Mouse (Mus musculus): ENCODE measurements at regions not wholly inside any gene's neighbourhood (a gene's known extent, or its start where the extent isn't known, plus 50 kb on each side); places are given as distances from the start of the nearest gene placed in this dataset.

DNA sequence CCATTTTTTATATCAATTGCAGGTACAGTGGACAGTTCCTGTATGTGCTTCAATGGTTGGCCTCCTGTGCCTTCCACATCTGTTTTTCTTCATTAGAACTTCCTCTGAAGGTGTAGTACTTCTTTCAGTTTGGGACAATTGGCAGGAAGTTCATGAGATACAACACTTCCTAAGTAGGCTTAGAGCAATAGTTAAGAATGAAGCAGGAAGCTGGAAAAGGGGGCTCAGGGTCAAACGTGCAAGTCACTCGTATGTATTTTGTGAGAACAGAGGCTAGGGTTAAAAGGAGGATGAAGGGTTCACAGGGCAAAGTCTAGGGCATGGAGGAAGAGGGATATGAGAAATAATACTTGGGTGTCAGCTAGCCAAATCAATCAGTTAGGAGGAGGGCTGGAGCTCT lies 55.7 kb upstream of the Ptprm start:
- H3K36me3 ChIP-seq (ENCODE audit: control insufficient read depth) = no peaks in the 10 kb centered on the region
- H3K9me3 ChIP-seq (ENCODE audit: control insufficient read depth, low read length) = peaks cover 3% of the 10 kb centered on the region; the same call in 1 of the 2 replicates
- TF ChIP-seq TAL1 (IDR thresholded peaks at IDR 0.05; ENCODE audit: low read length) = no peak
- TF ChIP-seq GATA1 (IDR thresholded peaks at IDR 0.05; ENCODE audit: low read length) = no peak
- no peak overlapping the region for H3K4me3 ChIP-seq (replicated peaks)
- H3K4me1 ChIP-seq (ENCODE audit: control insufficient read depth) = no peaks in the 10 kb centered on the region
- H3K27me3 ChIP-seq (ENCODE audit: control insufficient read depth) = no peaks in the 10 kb centered on the region

DNA sequence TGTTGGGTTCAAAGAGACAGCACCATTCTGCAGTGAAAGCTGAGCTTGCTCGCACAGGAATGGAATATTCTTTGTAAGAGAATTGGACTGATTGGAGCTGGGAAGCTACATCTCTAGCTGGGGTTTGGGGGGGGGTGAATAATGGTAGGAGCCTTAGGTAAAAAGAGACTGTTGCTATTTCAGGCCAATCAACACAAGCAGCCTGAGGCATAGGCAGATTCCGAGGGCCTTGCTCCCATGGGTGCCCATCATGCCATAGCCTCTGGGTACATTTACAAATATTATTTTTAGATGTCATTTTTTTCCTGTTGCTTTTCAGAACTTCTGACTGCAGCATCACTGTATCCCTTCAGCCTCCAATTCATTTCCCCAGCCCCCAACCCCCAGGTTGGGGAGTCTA lies 51.7 kb upstream of the Ptprm start:
- TF ChIP-seq TAL1 (IDR thresholded peaks at IDR 0.05; ENCODE audit: low read length) = no peak
- no peak for TF ChIP-seq GATA1 (IDR thresholded peaks at IDR 0.05; ENCODE audit: low read length)
- Histone ChIP-seq H3K9me3 (ENCODE audit: control insufficient read depth, low read length) (peaks cover 5% of the 10 kb centered on the region; the same call in 1 of the 2 replicates), H3K4me3 (replicated peaks) (no peak overlapping the region), H3K36me3 (ENCODE audit: control insufficient read depth) (no peaks in the 10 kb centered on the region), H3K4me1 (ENCODE audit: control insufficient read depth) (no peaks in the 10 kb centered on the region), H3K27me3 (ENCODE audit: control insufficient read depth) (no peaks in the 10 kb centered on the region)

All from erythroblast, embryonic 14.5 days (primary cell).